Mouse (Mus musculus) intestine, postnatal 0 days (tissue): ENCODE measurements around the gene Mrps36. TPM values are rescaled to one million over a fixed set of nuclear protein-coding genes. Genes with fewer than 3 reads are reported as not detected.

Experiments used
- ATAC-seq: fragments of 200-750 bp; cut with Nextera tagmentation; 2 replicates; pipeline ENCODE4 v1.8.0; 2017; ENCODE audit warnings: mild to moderate bottlenecking, moderate TSS enrichment, moderate library complexity
- H3K27ac ChIP-seq: fragments of 300-500 bp; sonication (generic); 2 replicates; pipeline ENCODE4 v1.5.1; 2014; ENCODE audit warnings: mild to moderate bottlenecking, low read depth, low read length, moderate library complexity
- H3K27me3 ChIP-seq: fragments of 300-500 bp; sonication (generic); replicated peaks from 2 replicates; pipeline ENCODE4 v1.6.1; 2014; ENCODE audit warnings: low read length, mixed read lengths; ENCODE audit not compliant: control insufficient read depth, insufficient read depth
- H3K36me3 ChIP-seq: fragments of 300-500 bp; sonication (generic); 2 replicates; pipeline ENCODE4 v1.6.1; 2014; ENCODE audit warnings: mild to moderate bottlenecking, moderate library complexity; ENCODE audit not compliant: control insufficient read depth, insufficient read depth
- H3K4me1 ChIP-seq: fragments of 300-500 bp; sonication (generic); replicated peaks from 2 replicates; pipeline ENCODE4 v1.6.1; 2014; ENCODE audit warnings: antibody characterized with exemption, low read length, mixed read lengths; ENCODE audit not compliant: control insufficient read depth, insufficient read depth
- H3K4me2 ChIP-seq: fragments of 300-500 bp; sonication (generic); replicated peaks from 2 replicates; pipeline ENCODE4 v1.6.1; 2014; ENCODE audit warnings: low read depth, mild to moderate bottlenecking, moderate library complexity
- H3K4me3 ChIP-seq: fragments of 300-500 bp; sonication (generic); 2 replicates; pipeline ENCODE4 v1.5.1; 2014; ENCODE audit warnings: low read depth, low read length
- H3K9ac ChIP-seq: fragments of 300-500 bp; sonication (generic); 2 replicates; pipeline ENCODE4 v1.6.1; 2014; ENCODE audit warnings: mild to moderate bottlenecking, low read depth, low read length
- H3K9me3 ChIP-seq: fragments of 300-500 bp; sonication (generic); 2 replicates; pipeline ENCODE4 v1.6.1; 2016; ENCODE audit warnings: mixed run types; ENCODE audit not compliant: control insufficient read depth
- CTCF ChIP-seq: sonication (generic); IDR thresholded peaks from 2 replicates; pipeline ENCODE4 v1.5.1; 2016; ENCODE audit warnings: low read depth, mild to moderate bottlenecking, control low read depth, antibody characterized with exemption, moderate library complexity
- WGBS: fragments of 180-500 bp; shearing (Covaris S2); extraction: QIAGEN DNeasy Blood & Tissue Kit; methylation state at CpG from one replicate; pipeline ENCODE4 v1.1.7; 2014; 5-methylcytosine and 5-hydroxymethylcytosine counted together
- polyA plus RNA-seq: library from polyadenylated mRNA; unstranded; fragments of >200 nt; fragmentation: Nextera tagmentation; extraction: Ambion mirVana; gene quantifications from 2 replicates; pipeline ENCODE4 v1.2.1, GENCODE M21; 2015

Mrps36 gene
- polyA plus RNA-seq, 1 experiment from 2014 or later = 410 TPM

DNA sequence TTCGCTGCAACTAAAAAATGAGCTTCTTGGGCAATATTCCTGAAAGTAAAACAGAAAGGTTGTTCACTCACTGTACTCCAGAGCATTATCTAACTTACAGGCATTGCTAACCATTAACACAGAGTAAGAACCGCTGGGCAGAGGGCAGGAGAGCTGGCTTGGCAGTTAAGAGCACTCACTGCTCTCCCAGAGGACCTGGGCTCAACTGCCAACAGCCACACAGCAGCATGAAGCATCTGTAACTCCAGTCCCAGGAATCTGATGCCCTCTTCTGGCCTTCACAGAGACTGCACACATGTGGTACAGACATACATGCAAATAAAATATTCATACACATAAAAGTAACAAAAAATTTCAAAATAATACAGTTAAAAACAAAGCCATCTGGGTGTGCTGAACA lies 41.0 kb downstream of the Mrps36 start:
- 83% methylated on average over 2 of the region's 2 CpGs for WGBS
- no peak overlapping the region for H3K4me3 ChIP-seq
- TF ChIP-seq CTCF = peak; percentile 40
- H3K4me2 ChIP-seq = no peak overlapping the region
- H3K9me3 ChIP-seq = no peaks in the 10 kb centered on the region
- H3K27me3 ChIP-seq = no peaks in the 10 kb centered on the region
- no peak overlapping the region for H3K27ac ChIP-seq
- H3K36me3 ChIP-seq = peaks cover 78% of the 10 kb centered on the region
- no peak overlapping the region for H3K9ac ChIP-seq
- no peaks in the 10 kb centered on the region for H3K4me1 ChIP-seq
- no peak for ATAC-seq

GRCm38 (mm10) chr13:100698866-100699265 lies 45.6 kb downstream of the Mrps36 start:
- no peaks in the 10 kb centered on the region for H3K4me1 ChIP-seq
- H3K4me2 ChIP-seq = no peak overlapping the region
- H3K9ac ChIP-seq = no peak overlapping the region
- H3K27me3 ChIP-seq = no peaks in the 10 kb centered on the region
- H3K27ac ChIP-seq = no peak overlapping the region
- H3K36me3 ChIP-seq = peaks cover 73% of the 10 kb centered on the region
- no peak overlapping the region for H3K4me3 ChIP-seq
- TF ChIP-seq CTCF = no peak
- H3K9me3 ChIP-seq = no peaks in the 10 kb centered on the region
- 93% methylated on average over 10 of the region's 10 CpGs for WGBS
- ATAC-seq = no peak

- H3K4me3 ChIP-seq = no peak overlapping the region
- no peak for ATAC-seq
- 90% methylated on average over 3 of the region's 3 CpGs for WGBS
These were observed 46.9 kb downstream of the Mrps36 start for GRCm38 (mm10) chr13:100697541-100697940.

GRCm38 (mm10) chr13:100687513-100687912 lies 56.9 kb downstream of the Mrps36 start:
- ATAC-seq = no peak
- WGBS = 71% methylated on average over 7 of the region's 7 CpGs

More at GRCm38 (mm10) chr13:100697541-100697940, 46.9 kb downstream of the Mrps36 start:
- Histone ChIP-seq H3K27ac (no peak overlapping the region), H3K9ac (no peak overlapping the region), H3K9me3 (no peaks in the 10 kb centered on the region), H3K4me2 (no peak overlapping the region), H3K36me3 (peaks cover 63% of the 10 kb centered on the region), H3K4me1 (no peaks in the 10 kb centered on the region), H3K27me3 (no peaks in the 10 kb centered on the region)
- no peak for TF ChIP-seq CTCF

More at GRCm38 (mm10) chr13:100687513-100687912, 56.9 kb downstream of the Mrps36 start:
- Histone ChIP-seq H3K4me1 (no peaks in the 10 kb centered on the region), H3K36me3 (no peaks in the 10 kb centered on the region), H3K4me2 (no peak overlapping the region), H3K9me3 (no peaks in the 10 kb centered on the region), H3K27me3 (no peaks in the 10 kb centered on the region), H3K27ac (no peak overlapping the region), H3K4me3 (no peak overlapping the region), H3K9ac (no peak overlapping the region)
- TF ChIP-seq CTCF = peak; percentile 16

Other genes starting within 250 kb of the Mrps36 start
- gene Ocln, start 191.9 kb downstream of the Mrps36 start, polyA plus RNA-seq = 44.5 and 49.4 TPM in 2 replicates
- 20.8 and 21.1 TPM in 2 replicates for gene Marveld2, start 127.7 kb downstream of the Mrps36 start, polyA plus RNA-seq
- 143 and 156 TPM in 2 replicates for gene Ak6, start 93.7 kb downstream of the Mrps36 start, polyA plus RNA-seq
- 10.3 and 11.1 TPM in 2 replicates for gene Rad17, start 93.6 kb downstream of the Mrps36 start, polyA plus RNA-seq
- gene Taf9, start 93.1 kb downstream of the Mrps36 start, polyA plus RNA-seq = 10.9 and 11.1 TPM in 2 replicates
- 3.2 and 4.1 TPM in 2 replicates for gene Ccdc125, start 74.9 kb downstream of the Mrps36 start, polyA plus RNA-seq
- gene Cdk7, start 13.7 kb downstream of the Mrps36 start, polyA plus RNA-seq = 44.3 and 47.3 TPM in 2 replicates
- 9.5 and 10.4 TPM in 2 replicates for gene Cenph, start 31.2 kb upstream of the Mrps36 start, polyA plus RNA-seq
- 30.3 and 41.3 TPM in 2 replicates for gene Ccnb1, start 41.9 kb upstream of the Mrps36 start, polyA plus RNA-seq
- gene Slc30a5, start 88.8 kb upstream of the Mrps36 start, polyA plus RNA-seq = 52.9 and 55.7 TPM in 2 replicates